Mouse (Mus musculus): ENCODE results near the gene Map2k6. TPM values are rescaled to one million over a fixed set of nuclear protein-coding genes. Genes with fewer than 3 reads are reported as not detected.

The Map2k6 gene
- total and polyA plus RNA-seq, 2 experiments from 2014 or later: 21.3 to 25.5 TPM

DNA sequence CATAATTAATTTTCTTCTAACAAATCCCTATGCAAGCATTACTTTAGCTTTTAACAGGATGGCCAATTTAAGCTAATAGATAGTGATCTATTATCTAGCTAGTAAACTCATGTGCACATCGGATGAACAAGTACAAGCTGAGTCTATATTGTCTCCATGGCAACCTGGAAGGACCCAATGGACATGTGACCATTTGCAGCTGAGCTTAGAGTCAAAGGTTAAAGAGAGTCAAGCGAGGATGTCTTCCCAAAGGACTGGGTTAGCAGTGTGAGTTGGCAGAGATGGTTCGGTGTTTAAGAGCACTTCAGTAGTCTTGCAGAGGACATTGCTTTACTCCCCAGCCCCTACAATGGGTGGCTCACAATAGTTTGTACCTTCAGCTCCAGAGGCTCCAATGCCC lies 6.2 kb upstream of the Map2k6 start:
- Histone ChIP-seq H3K27ac (ENCODE audit: low read depth, low read length) (no peak overlapping the region), H3K27me3 (ENCODE audit: insufficient read depth, low read length) (no peaks in the 10 kb centered on the region), H3K9me3 (ENCODE audit: low read length) (no peaks in the 10 kb centered on the region), H3K9ac (no peak overlapping the region), H3K4me1 (ENCODE audit: insufficient read depth) (peaks cover 6% of the 10 kb centered on the region; the same call in 1 of the 2 replicates), H3K36me3 (ENCODE audit: insufficient read depth) (no peaks in the 10 kb centered on the region), H3K4me2 (ENCODE audit: low read depth) (no peak overlapping the region), H3K4me3 (ENCODE audit: low read depth, low read length) (no peak overlapping the region)
- 74% methylated on average over 3 of the region's 3 CpGs for WGBS
- no peak for ATAC-seq
- DNase-seq: no peak
- TF ChIP-seq CTCF (IDR thresholded peaks at IDR 0.05; ENCODE audit: low read depth): no peak

DNA sequence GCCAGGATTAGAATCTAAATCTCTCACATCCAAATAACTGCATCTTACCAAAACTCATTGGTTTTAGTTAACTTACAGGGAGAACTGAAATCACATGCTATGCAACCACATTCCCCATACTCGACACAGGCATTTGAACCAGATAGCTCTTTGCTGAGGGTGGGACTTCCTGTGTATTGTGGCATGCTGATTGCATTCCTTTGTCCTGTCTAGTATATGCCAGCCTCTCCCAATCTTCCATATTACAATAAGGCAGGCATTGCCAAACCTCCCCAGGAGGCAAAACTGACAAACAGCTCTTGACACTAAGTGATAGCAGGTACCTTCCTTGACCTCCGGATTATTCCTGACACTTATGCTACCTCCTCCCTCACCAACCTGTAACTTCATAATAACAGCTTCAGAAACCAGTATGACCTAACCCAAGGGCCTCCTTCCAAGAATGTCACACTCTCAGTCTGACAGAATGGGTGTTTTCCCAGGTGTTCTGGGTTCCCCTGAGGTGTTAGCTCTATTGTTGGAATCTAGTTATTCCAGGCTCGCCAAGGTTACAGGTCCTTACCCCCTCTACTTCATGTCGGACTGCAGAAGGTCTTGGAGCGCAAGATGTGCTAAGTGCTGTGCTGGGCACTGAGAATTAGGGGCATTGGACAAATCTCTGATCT lies 4.0 kb upstream of the Map2k6 start:
- TF ChIP-seq CTCF (IDR thresholded peaks at IDR 0.05; ENCODE audit: low read depth): no peak
- Histone ChIP-seq H3K4me1 (ENCODE audit: insufficient read depth) (peaks cover 6% of the 10 kb centered on the region), H3K4me3 (ENCODE audit: low read depth, low read length) (no peak overlapping the region), H3K36me3 (ENCODE audit: insufficient read depth) (no peaks in the 10 kb centered on the region), H3K27me3 (ENCODE audit: insufficient read depth, low read length) (no peaks in the 10 kb centered on the region), H3K9ac (no peak overlapping the region), H3K9me3 (ENCODE audit: low read length) (no peaks in the 10 kb centered on the region), H3K4me2 (ENCODE audit: low read depth) (no peak overlapping the region), H3K27ac (ENCODE audit: low read depth, low read length) (no peak overlapping the region)
- ATAC-seq (no peak), DNase-seq (no peak)
- WGBS: 90% methylated on average over 5 of the region's 5 CpGs

DNA sequence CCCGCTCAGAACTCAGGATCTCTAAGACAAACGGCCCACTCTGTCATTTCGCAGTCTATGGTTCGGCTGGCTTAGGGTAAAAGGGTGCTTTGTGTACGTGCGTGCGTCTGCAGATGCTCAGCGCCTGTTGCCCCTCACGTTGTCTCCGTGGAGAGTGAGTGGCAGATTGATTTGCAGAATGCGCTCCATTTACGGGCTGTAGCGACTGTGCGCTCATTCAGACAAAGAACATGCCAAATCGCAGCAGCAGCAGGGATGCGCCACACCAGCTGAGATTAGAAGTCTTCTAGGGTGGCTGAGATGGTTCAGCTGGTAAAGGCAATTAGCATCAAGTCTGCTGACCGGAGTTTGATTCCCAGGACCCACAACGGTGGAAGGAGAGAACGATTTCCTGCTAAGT lies 2.8 kb upstream of the Map2k6 start:
- peak overlapping the region; percentile 48 for H3K4me2 ChIP-seq (ENCODE audit: low read depth)
- DNase-seq: peak; percentile 74
- no peak for TF ChIP-seq CTCF (IDR thresholded peaks at IDR 0.05; ENCODE audit: low read depth)
- H3K9me3 ChIP-seq (ENCODE audit: low read length): no peaks in the 10 kb centered on the region
- peaks cover 6% of the 10 kb centered on the region for H3K4me1 ChIP-seq (ENCODE audit: insufficient read depth)
- peak; percentile 71 for ATAC-seq
- 10% methylated on average over 19 of the region's 19 CpGs for WGBS
- no peaks in the 10 kb centered on the region for H3K27me3 ChIP-seq (ENCODE audit: insufficient read depth, low read length)
- H3K36me3 ChIP-seq (ENCODE audit: insufficient read depth): no peaks in the 10 kb centered on the region
- H3K4me3 ChIP-seq (ENCODE audit: low read depth, low read length): peak overlapping the region; percentile 16
- H3K9ac ChIP-seq: peak overlapping the region; percentile 18; the same call in 1 of the 2 replicates
- H3K27ac ChIP-seq (ENCODE audit: low read depth, low read length): peak overlapping the region; percentile 15; the same call in 1 of the 2 replicates

DNA sequence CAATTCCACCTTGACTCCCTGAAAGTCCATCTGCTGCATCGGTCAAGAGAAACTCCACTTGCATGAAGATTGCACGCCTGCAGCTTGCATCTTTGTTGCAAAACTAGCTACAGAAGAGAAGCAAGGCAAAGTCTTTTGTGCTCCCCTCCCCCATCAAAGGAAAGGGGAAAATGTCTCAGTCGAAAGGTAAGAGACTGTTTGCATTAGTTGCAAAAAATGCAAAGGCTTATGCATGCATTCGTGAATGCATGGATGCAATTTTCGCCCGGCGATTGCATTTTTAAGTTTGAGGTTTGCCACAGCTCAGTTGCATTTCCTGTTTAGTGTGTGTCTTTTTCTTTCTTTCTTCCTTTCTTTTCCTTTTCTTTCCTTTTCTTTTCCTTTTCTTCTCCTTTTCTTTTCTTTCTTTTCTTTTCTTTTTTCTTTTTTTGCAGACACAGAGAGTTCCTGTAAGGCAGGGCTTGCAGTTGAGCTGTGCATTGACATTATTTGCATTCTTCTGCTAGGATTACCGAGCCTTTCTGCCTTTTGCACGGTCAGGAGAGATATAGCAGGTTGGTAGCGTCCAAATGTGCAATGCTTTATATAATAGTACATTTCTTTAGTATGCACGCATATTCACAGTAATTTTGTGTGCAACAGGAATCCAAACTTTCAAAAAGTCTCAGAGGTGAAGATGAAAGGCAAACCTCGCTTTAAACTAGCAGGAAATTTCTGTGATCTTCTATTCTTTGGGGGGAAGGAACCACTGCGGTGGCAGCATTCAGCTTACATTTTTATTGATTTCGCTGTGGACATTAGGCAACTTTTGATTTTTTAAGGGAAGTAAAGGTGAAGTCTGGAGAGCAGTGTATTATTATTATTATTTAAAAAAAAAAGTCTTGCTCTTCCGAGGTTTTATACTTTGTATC lies 573 bp downstream of the Map2k6 start:
- peak overlapping the region; percentile 59 for H3K4me2 ChIP-seq (ENCODE audit: low read depth)
- DNase-seq (peak; percentile 14), ATAC-seq (peak; percentile 10; the same call in 1 of the 2 replicates)
- no peaks in the 10 kb centered on the region for H3K27me3 ChIP-seq (ENCODE audit: insufficient read depth, low read length)
- H3K4me1 ChIP-seq (ENCODE audit: insufficient read depth): peaks cover 9% of the 10 kb centered on the region
- H3K4me3 ChIP-seq (ENCODE audit: low read depth, low read length): peak overlapping the region; percentile 68
- no peaks in the 10 kb centered on the region for H3K36me3 ChIP-seq (ENCODE audit: insufficient read depth)
- no peak for TF ChIP-seq CTCF (IDR thresholded peaks at IDR 0.05; ENCODE audit: low read depth)
- 4% methylated on average over 15 of the region's 15 CpGs for WGBS
- no peaks in the 10 kb centered on the region for H3K9me3 ChIP-seq (ENCODE audit: low read length)
- no peak overlapping the region for H3K27ac ChIP-seq (ENCODE audit: low read depth, low read length)
- H3K9ac ChIP-seq: peak overlapping the region; percentile 50

DNA sequence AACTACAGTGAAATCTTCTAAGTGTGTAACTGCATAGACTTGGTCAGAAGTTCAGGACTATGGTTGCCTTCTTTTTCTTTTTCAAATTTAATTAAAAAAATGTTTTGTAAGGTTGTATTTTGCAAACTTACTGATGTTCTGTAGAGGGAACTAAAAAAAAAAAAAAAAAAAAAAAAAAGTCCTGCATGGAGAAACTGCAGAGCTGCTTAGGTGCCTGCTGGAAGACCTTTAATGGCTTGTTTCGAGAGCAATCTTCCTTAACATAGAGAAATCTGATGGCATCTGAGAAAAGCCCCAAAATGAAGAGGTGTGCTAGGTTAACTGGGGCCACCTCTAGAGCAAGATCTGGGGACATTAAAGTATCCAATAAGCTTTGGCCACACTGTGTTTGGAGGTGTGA lies 1.4 kb downstream of the Map2k6 start:
- Histone ChIP-seq H3K9me3 (ENCODE audit: low read length) (no peaks in the 10 kb centered on the region), H3K27me3 (ENCODE audit: insufficient read depth, low read length) (no peaks in the 10 kb centered on the region), H3K9ac (no peak overlapping the region), H3K36me3 (ENCODE audit: insufficient read depth) (no peaks in the 10 kb centered on the region), H3K4me1 (ENCODE audit: insufficient read depth) (peaks cover 9% of the 10 kb centered on the region), H3K4me2 (ENCODE audit: low read depth) (peak overlapping the region; percentile 59), H3K27ac (ENCODE audit: low read depth, low read length) (no peak overlapping the region), H3K4me3 (ENCODE audit: low read depth, low read length) (peak overlapping the region; percentile 68)
- DNase-seq (no peak), ATAC-seq (no peak)
- WGBS: 31% methylated on average over 1 of the region's 1 CpGs
- TF ChIP-seq CTCF (IDR thresholded peaks at IDR 0.05; ENCODE audit: low read depth): no peak

DNA sequence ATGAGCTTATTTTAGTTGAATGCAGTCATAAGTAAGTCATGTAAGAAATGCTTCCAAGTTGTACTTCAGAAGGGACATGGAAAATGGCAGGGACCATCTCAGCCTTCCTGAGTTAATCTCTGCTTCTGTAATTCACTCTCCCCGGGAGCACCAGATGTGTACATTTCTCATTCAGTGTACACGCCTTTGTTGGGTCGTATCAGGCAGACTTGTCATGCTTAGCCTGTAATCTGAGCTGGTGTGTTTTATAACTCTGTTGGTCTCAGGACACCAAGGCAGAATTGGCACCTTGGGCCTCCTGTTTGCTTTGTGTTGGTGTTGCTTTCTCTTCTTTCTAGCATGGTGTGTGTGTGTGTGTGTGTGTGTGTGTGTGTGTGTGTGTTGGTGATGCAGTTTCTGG lies 3.7 kb downstream of the Map2k6 start:
- no peak overlapping the region for H3K27ac ChIP-seq (ENCODE audit: low read depth, low read length)
- H3K9me3 ChIP-seq (ENCODE audit: low read length): no peaks in the 10 kb centered on the region
- ATAC-seq (no peak), DNase-seq (no peak)
- no peaks in the 10 kb centered on the region for H3K36me3 ChIP-seq (ENCODE audit: insufficient read depth)
- no peaks in the 10 kb centered on the region for H3K27me3 ChIP-seq (ENCODE audit: insufficient read depth, low read length)
- no peak for TF ChIP-seq CTCF (IDR thresholded peaks at IDR 0.05; ENCODE audit: low read depth)
- H3K4me2 ChIP-seq (ENCODE audit: low read depth): 0 out of 2 replicates have a peak overlapping the region, but pooled peaks have one; percentile 8
- WGBS: 30% methylated on average over 3 of the region's 3 CpGs
- H3K9ac ChIP-seq: no peak overlapping the region
- H3K4me1 ChIP-seq (ENCODE audit: insufficient read depth): peaks cover 3% of the 10 kb centered on the region
- no peak overlapping the region for H3K4me3 ChIP-seq (ENCODE audit: low read depth, low read length)

DNA sequence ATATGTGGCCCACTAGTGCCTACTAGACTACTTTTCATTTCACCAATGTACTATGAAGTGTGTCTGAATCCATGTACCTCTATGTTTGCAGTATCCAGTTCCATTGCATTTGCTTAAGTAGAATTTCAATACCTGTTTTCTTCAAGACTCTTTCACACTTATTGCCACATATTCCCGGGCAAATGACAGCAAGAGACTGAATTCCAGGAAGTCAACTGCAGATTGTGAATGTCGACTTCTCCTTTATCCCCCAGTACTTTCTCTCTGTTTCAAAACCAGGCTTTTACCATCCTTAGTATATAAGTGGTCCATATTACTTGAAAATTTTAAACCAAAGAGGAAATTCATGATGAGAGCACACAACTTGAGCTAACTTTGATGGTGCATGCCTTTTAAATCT lies 4.7 kb downstream of the Map2k6 start:
- no peak overlapping the region for H3K4me3 ChIP-seq (ENCODE audit: low read depth, low read length)
- no peaks in the 10 kb centered on the region for H3K9me3 ChIP-seq (ENCODE audit: low read length)
- H3K27ac ChIP-seq (ENCODE audit: low read depth, low read length): no peak overlapping the region
- H3K4me2 ChIP-seq (ENCODE audit: low read depth): no peak overlapping the region
- ATAC-seq (no peak), DNase-seq (no peak)
- no peaks in the 10 kb centered on the region for H3K27me3 ChIP-seq (ENCODE audit: insufficient read depth, low read length)
- WGBS: 87% methylated on average over 2 of the region's 2 CpGs
- no peak for TF ChIP-seq CTCF (IDR thresholded peaks at IDR 0.05; ENCODE audit: low read depth)
- no peak overlapping the region for H3K9ac ChIP-seq
- H3K4me1 ChIP-seq (ENCODE audit: insufficient read depth): peaks cover 3% of the 10 kb centered on the region
- no peaks in the 10 kb centered on the region for H3K36me3 ChIP-seq (ENCODE audit: insufficient read depth)

Data from forebrain, postnatal 0 days (tissue).